Mouse (Mus musculus): ENCODE results near the gene Chkb.

DNA sequence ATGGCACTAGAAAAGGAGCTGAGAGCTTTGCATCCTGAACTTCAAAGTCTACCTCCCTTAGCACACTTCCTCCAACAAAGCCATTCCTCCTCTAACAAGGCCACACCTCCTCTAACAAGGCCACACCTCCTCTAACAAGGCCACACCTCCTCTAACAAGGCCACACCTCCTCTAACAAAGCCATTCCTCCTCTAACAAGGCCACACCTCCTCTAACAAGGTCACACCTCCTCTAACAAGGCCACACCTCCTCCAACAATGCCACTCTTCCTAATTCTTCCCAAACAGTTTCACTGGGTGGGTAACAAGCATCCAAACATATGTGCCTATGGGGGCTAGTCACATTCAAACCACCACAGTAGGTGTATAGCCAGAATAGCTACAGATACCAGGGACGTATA lies 27.2 kb downstream of the Chkb start:
- TF ChIP-seq CTCF (IDR thresholded peaks at IDR 0.05; ENCODE audit: low read depth) (no peak), EP300 (IDR thresholded peaks at IDR 0.05; ENCODE audit: low read depth) (no peak)

All from liver, postnatal 0 days (tissue).